Mouse (Mus musculus): ENCODE data around the gene Cyp24a1. TPM values are rescaled to one million over a fixed set of nuclear protein-coding genes. Genes with fewer than 3 reads are reported as not detected.
A peak's percentile ranks its signal among the peaks of the same experiment; 100 is the strongest.

The Cyp24a1 gene
- polyA plus RNA-seq, 1 experiment = 0.01 TPM

GRCm38 (mm10) chr2:170529766-170530165 lies 32.8 kb upstream of the Cyp24a1 start:
- TF ChIP-seq CEBPB (IDR thresholded peaks at IDR 0.05; ENCODE audit: insufficient read depth, poor library complexity, severe bottlenecking) = no peak
- no peak for TF ChIP-seq REST (IDR thresholded peaks at IDR 0.05; ENCODE audit: insufficient read depth, insufficient read length)
- TF ChIP-seq MAX (IDR thresholded peaks at IDR 0.05; ENCODE audit: low read depth) = no peak
- no peak for TF ChIP-seq TCF3 (IDR thresholded peaks at IDR 0.05; ENCODE audit: insufficient read length, low read depth)
- no peak for TF ChIP-seq E2F4 (IDR thresholded peaks at IDR 0.05; ENCODE audit: insufficient read depth)
- no peak for TF ChIP-seq MYOG (IDR thresholded peaks at IDR 0.05; ENCODE audit: control insufficient read depth in 1 of 3, insufficient read depth in 1 of 3, insufficient read length in 2 of 3, low read depth in 2 of 3)
- no peak for TF ChIP-seq TCF12 (IDR thresholded peaks at IDR 0.05; ENCODE audit: insufficient read depth, poor library complexity, severe bottlenecking)
- TF ChIP-seq MYOD1 (IDR thresholded peaks at IDR 0.05; ENCODE audit: control insufficient read depth in 1 of 3, insufficient read length in 2 of 3, low read depth in 2 of 3) = no peak
- no peak for TF ChIP-seq SRF (IDR thresholded peaks at IDR 0.05; ENCODE audit: control insufficient read depth, insufficient read length, low read depth)
- TF ChIP-seq POLR2A (IDR thresholded peaks at IDR 0.05; ENCODE audit: insufficient read length, low read depth) = no peak
- no peak for TF ChIP-seq USF1 (IDR thresholded peaks at IDR 0.05; ENCODE audit: low read depth)
- TF ChIP-seq POLR2AphosphoS2 (IDR thresholded peaks at IDR 0.05; ENCODE audit: insufficient read length, low read depth) = no peak
- no peak overlapping the region for H3K4me3 ChIP-seq

DNA sequence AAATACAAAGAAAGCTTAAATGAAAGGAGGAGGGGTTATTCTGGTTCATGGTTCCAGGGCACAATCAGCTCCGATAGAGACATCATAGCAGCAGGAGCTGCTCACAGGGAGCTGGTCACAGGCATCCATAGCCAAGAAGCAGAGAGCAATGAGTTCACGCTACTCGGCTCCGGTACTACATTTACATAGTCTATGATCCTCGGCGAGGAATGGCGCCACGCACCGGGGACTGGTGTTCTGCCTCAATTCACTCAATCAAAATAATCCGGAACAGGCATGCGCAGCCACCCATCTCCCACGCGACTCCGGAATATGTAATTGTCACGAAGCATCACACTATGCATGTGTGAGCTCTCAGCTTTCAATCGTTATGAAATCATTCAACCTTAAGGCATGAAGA lies 31.1 kb upstream of the Cyp24a1 start:
- Histone ChIP-seq H3K4me3 (no peak overlapping the region), H3ac (ENCODE audit: control insufficient read depth, insufficient read length) (no peak overlapping the region), H3K4me2 (ENCODE audit: low read depth) (no peak overlapping the region), H3K27me3 (ENCODE audit: control insufficient read depth, insufficient read depth, insufficient read length) (no peaks in the 10 kb centered on the region), H3K79me2 (ENCODE audit: control insufficient read depth, insufficient read depth) (no peaks in the 10 kb centered on the region), H3K36me3 (ENCODE audit: control insufficient read depth, insufficient read depth) (no peaks in the 10 kb centered on the region)
- no peak for TF ChIP-seq E2F4 (IDR thresholded peaks at IDR 0.05; ENCODE audit: insufficient read depth)
- TF ChIP-seq SRF (IDR thresholded peaks at IDR 0.05; ENCODE audit: control insufficient read depth, insufficient read length, low read depth) = no peak
- TF ChIP-seq TCF12 (IDR thresholded peaks at IDR 0.05; ENCODE audit: insufficient read depth, poor library complexity, severe bottlenecking) = no peak
- no peak for TF ChIP-seq POLR2AphosphoS2 (IDR thresholded peaks at IDR 0.05; ENCODE audit: insufficient read length, low read depth)
- TF ChIP-seq REST (IDR thresholded peaks at IDR 0.05; ENCODE audit: insufficient read depth, insufficient read length) = no peak
- no peak for TF ChIP-seq POLR2A (IDR thresholded peaks at IDR 0.05; ENCODE audit: insufficient read length, low read depth)

More at GRCm38 (mm10) chr2:170529766-170530165, 32.8 kb upstream of the Cyp24a1 start:
- no peaks in the 10 kb centered on the region for H3K27me3 ChIP-seq (ENCODE audit: control insufficient read depth, insufficient read depth, insufficient read length)
- no peak overlapping the region for H3K4me2 ChIP-seq (ENCODE audit: low read depth)
- H3ac ChIP-seq (ENCODE audit: control insufficient read depth, insufficient read length) = no peak overlapping the region
- no peaks in the 10 kb centered on the region for H3K79me2 ChIP-seq (ENCODE audit: control insufficient read depth, insufficient read depth)
- H3K36me3 ChIP-seq (ENCODE audit: control insufficient read depth, insufficient read depth) = no peaks in the 10 kb centered on the region

- Histone ChIP-seq H3K27me3 (ENCODE audit: control insufficient read depth, insufficient read depth, insufficient read length) (no peaks in the 10 kb centered on the region), H3K4me3 (no peak overlapping the region), H3K36me3 (ENCODE audit: control insufficient read depth, insufficient read depth) (no peaks in the 10 kb centered on the region), H3K4me2 (ENCODE audit: low read depth) (peak overlapping the region; percentile 47), H3K79me2 (ENCODE audit: control insufficient read depth, insufficient read depth) (no peaks in the 10 kb centered on the region), H3ac (ENCODE audit: control insufficient read depth, insufficient read length) (no peak overlapping the region)
- TF ChIP-seq MYOD1 (IDR thresholded peaks at IDR 0.05; ENCODE audit: control insufficient read depth in 1 of 3, insufficient read length in 2 of 3, low read depth in 2 of 3) (no peak), MYOG (IDR thresholded peaks at IDR 0.05; ENCODE audit: control insufficient read depth in 1 of 3, insufficient read depth in 1 of 3, insufficient read length in 2 of 3, low read depth in 2 of 3) (no peak), SRF (IDR thresholded peaks at IDR 0.05; ENCODE audit: control insufficient read depth, insufficient read length, low read depth) (no peak), CEBPB (IDR thresholded peaks at IDR 0.05; ENCODE audit: insufficient read depth, poor library complexity, severe bottlenecking) (no peak), USF1 (IDR thresholded peaks at IDR 0.05; ENCODE audit: low read depth) (no peak), E2F4 (IDR thresholded peaks at IDR 0.05; ENCODE audit: insufficient read depth) (no peak), TCF12 (IDR thresholded peaks at IDR 0.05; ENCODE audit: insufficient read depth, poor library complexity, severe bottlenecking) (no peak), TCF3 (IDR thresholded peaks at IDR 0.05; ENCODE audit: insufficient read length, low read depth) (no peak), REST (IDR thresholded peaks at IDR 0.05; ENCODE audit: insufficient read depth, insufficient read length) (no peak), POLR2AphosphoS2 (IDR thresholded peaks at IDR 0.05; ENCODE audit: insufficient read length, low read depth) (no peak)
Observed at GRCm38 (mm10) chr2:170526513-170526912, 29.6 kb upstream of the Cyp24a1 start.

DNA sequence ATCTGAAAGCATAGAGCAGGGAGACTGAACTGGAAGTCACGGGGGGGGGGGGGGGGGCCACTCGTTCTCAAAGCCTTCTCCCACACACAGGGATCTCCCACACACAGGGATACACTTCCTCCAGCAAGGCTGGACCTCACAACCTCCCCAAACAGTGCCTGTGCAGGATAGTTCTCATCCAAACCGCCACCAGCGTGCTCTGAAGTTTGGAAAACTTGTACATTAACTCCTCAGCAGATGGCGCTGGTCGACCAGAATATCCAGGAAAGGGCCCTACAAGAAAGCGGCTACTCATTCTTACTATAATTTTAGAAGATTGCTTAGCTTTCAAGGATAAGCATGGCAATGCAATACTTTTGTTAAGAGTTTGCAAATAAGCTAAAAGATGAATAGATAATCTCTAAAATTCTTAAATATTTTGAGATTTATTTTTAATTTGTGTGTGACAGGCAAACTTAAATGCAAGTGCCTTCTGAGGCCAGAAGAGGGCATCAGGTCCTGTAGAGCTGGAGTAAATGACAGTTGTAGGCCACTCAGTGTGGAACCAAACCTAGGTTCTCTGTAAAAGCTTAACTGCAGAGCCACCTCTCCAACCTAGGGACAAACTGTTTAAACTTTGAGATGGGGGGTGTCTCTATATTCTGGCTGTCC lies 23.5 kb upstream of the Cyp24a1 start:
- Histone ChIP-seq H3K4me3 (no peak overlapping the region), H3K27me3 (ENCODE audit: control insufficient read depth, insufficient read depth, insufficient read length) (no peaks in the 10 kb centered on the region), H3K79me2 (ENCODE audit: control insufficient read depth, insufficient read depth) (no peaks in the 10 kb centered on the region), H3ac (ENCODE audit: control insufficient read depth, insufficient read length) (no peak overlapping the region), H3K4me2 (ENCODE audit: low read depth) (no peak overlapping the region), H3K36me3 (ENCODE audit: control insufficient read depth, insufficient read depth) (peaks cover 4% of the 10 kb centered on the region)
- TF ChIP-seq CEBPB (IDR thresholded peaks at IDR 0.05; ENCODE audit: insufficient read depth, poor library complexity, severe bottlenecking) (no peak), E2F4 (IDR thresholded peaks at IDR 0.05; ENCODE audit: insufficient read depth) (no peak), MYOG (IDR thresholded peaks at IDR 0.05; ENCODE audit: control insufficient read depth in 1 of 3, insufficient read depth in 1 of 3, insufficient read length in 2 of 3, low read depth in 2 of 3) (no peak), TCF3 (IDR thresholded peaks at IDR 0.05; ENCODE audit: insufficient read length, low read depth) (no peak), REST (IDR thresholded peaks at IDR 0.05; ENCODE audit: insufficient read depth, insufficient read length) (no peak), MYOD1 (IDR thresholded peaks at IDR 0.05; ENCODE audit: control insufficient read depth in 1 of 3, insufficient read length in 2 of 3, low read depth in 2 of 3) (no peak), MAX (IDR thresholded peaks at IDR 0.05; ENCODE audit: low read depth) (no peak), POLR2A (IDR thresholded peaks at IDR 0.05; ENCODE audit: insufficient read length, low read depth) (no peak), USF1 (IDR thresholded peaks at IDR 0.05; ENCODE audit: low read depth) (no peak), TCF12 (IDR thresholded peaks at IDR 0.05; ENCODE audit: insufficient read depth, poor library complexity, severe bottlenecking) (no peak), SRF (IDR thresholded peaks at IDR 0.05; ENCODE audit: control insufficient read depth, insufficient read length, low read depth) (no peak), POLR2AphosphoS2 (IDR thresholded peaks at IDR 0.05; ENCODE audit: insufficient read length, low read depth) (no peak)

All from myocyte (in vitro differentiated cells).